Mouse (Mus musculus) thymus, adult 2 months (tissue): Measurements from ENCODE around the gene Zbed5.

ENCODE experiments used
- CTCF ChIP-seq: fragments of 200-500 bp; IDR thresholded peaks from 2 replicates; pipeline ENCODE4 v1.5.1; 2012; ENCODE audit warnings: mild to moderate bottlenecking, control low read depth, low read length, moderate library complexity, borderline replicate concordance; ENCODE audit not compliant: control insufficient read depth, poor library complexity, insufficient read depth; ENCODE audit errors: extremely low read depth
- POLR2A ChIP-seq: fragments of 200-500 bp; IDR thresholded peaks from 2 replicates; pipeline ENCODE4 v1.6.1; 2012; ENCODE audit warnings: mild to moderate bottlenecking, low read length, control low read depth, moderate library complexity; ENCODE audit not compliant: control insufficient read depth, poor library complexity, insufficient read depth; ENCODE audit errors: extremely low read depth

GRCm38 (mm10) chr5:129941495-129942045 lies 46.0 kb downstream of the Zbed5 start, which contains the start of gene Vkorc1l1:
- TF ChIP-seq CTCF, result 0 out of 2 replicates have a peak, but pooled peaks have one; percentile 43
- TF ChIP-seq POLR2A, result peak; percentile 50; the same call in 1 of the 2 replicates
